Mouse (Mus musculus): ENCODE results near the gene Zfp108. TPM values are rescaled to one million over a fixed set of nuclear protein-coding genes. Genes with fewer than 3 reads are reported as not detected.

Gene Zfp108
- total RNA-seq (2014; fragmentation: Nextera tagmentation) (0.30 TPM in 1 of 2 replicates, not detected in the other), total RNA-seq (2017) (0.17 and 0.22 TPM in 2 replicates), polyA plus RNA-seq (2012) (not detected in 2 replicates)

GRCm38 (mm10) chr7:24254633-24255474 lies at the start of gene Zfp108:
TSS of gene Zfp108 (plus strand) at chr7:24254794.
- Histone ChIP-seq H3K27me3 (ENCODE audit: insufficient read depth, low read length) (no peaks in the 10 kb centered on the region), H3K4me3 (ENCODE audit: low read depth, low read length) (peak within 1 kb of the TSS; percentile 51; the same call in 1 of the 2 replicates), H3K36me3 (replicated peaks) (no peaks in the 10 kb centered on the region), H3K9me3 (replicated peaks) (no peaks in the 10 kb centered on the region), H3K4me1 (ENCODE audit: insufficient read depth, low read depth, low read length) (no peaks in the 10 kb centered on the region)
- ATAC-seq (ENCODE audit: extremely low read depth, insufficient number of reproducible peaks, low FRiP score, poor library complexity, severe bottlenecking) (peak; percentile 57), DNase-seq (ENCODE audit: low spot score) (peak; percentile 11)
- no peak for TF ChIP-seq TAL1 (conservative IDR thresholded peaks at IDR 0.05; ENCODE audit: low read depth, low read length)
- no peak for TF ChIP-seq GATA2 (IDR thresholded peaks at IDR 0.05; ENCODE audit: borderline replicate concordance, low read depth, low read length)
- TF ChIP-seq CTCF (IDR thresholded peaks at IDR 0.05; ENCODE audit: low read depth, low read length): no peak
- no peak for TF ChIP-seq POLR2AphosphoS5 (IDR thresholded peaks at IDR 0.05; ENCODE audit: insufficient replicate concordance, low read depth, low read length)
- TF ChIP-seq GATA1 (IDR thresholded peaks at IDR 0.05; ENCODE audit: borderline replicate concordance, low read length): no peak

GRCm38 (mm10) chr7:24207488-24208261 lies 46.9 kb upstream of the Zfp108 start:
- H3K36me3 ChIP-seq (replicated peaks): no peaks in the 10 kb centered on the region
- H3K4me1 ChIP-seq (ENCODE audit: insufficient read depth, low read depth, low read length): no peaks in the 10 kb centered on the region
- DNase-seq (ENCODE audit: low spot score): no peak
- TF ChIP-seq TAL1 (conservative IDR thresholded peaks at IDR 0.05; ENCODE audit: low read depth, low read length) (no peak), POLR2AphosphoS5 (IDR thresholded peaks at IDR 0.05; ENCODE audit: insufficient replicate concordance, low read depth, low read length) (no peak), GATA2 (IDR thresholded peaks at IDR 0.05; ENCODE audit: borderline replicate concordance, low read depth, low read length) (no peak), GATA1 (IDR thresholded peaks at IDR 0.05; ENCODE audit: borderline replicate concordance, low read length) (no peak), CTCF (IDR thresholded peaks at IDR 0.05; ENCODE audit: low read depth, low read length) (no peak)
- no peaks in the 10 kb centered on the region for H3K9me3 ChIP-seq (replicated peaks)
- ATAC-seq (ENCODE audit: extremely low read depth, insufficient number of reproducible peaks, low FRiP score, poor library complexity, severe bottlenecking): no peak
- H3K4me3 ChIP-seq (ENCODE audit: low read depth, low read length): no peak overlapping the region
- H3K27me3 ChIP-seq (ENCODE audit: insufficient read depth, low read length): no peaks in the 10 kb centered on the region

- no peaks in the 10 kb centered on the region for H3K9me3 ChIP-seq (replicated peaks)
- DNase-seq (ENCODE audit: low spot score): no peak
- no peak for ATAC-seq (ENCODE audit: extremely low read depth, insufficient number of reproducible peaks, low FRiP score, poor library complexity, severe bottlenecking)
- H3K4me3 ChIP-seq (ENCODE audit: low read depth, low read length): no peak overlapping the region
- TF ChIP-seq TAL1 (conservative IDR thresholded peaks at IDR 0.05; ENCODE audit: low read depth, low read length) (no peak), GATA1 (IDR thresholded peaks at IDR 0.05; ENCODE audit: borderline replicate concordance, low read length) (no peak), POLR2AphosphoS5 (IDR thresholded peaks at IDR 0.05; ENCODE audit: insufficient replicate concordance, low read depth, low read length) (no peak), GATA2 (IDR thresholded peaks at IDR 0.05; ENCODE audit: borderline replicate concordance, low read depth, low read length) (no peak), CTCF (IDR thresholded peaks at IDR 0.05; ENCODE audit: low read depth, low read length) (no peak)
- H3K36me3 ChIP-seq (replicated peaks): no peaks in the 10 kb centered on the region
- H3K4me1 ChIP-seq (ENCODE audit: insufficient read depth, low read depth, low read length): no peaks in the 10 kb centered on the region
- H3K27me3 ChIP-seq (ENCODE audit: insufficient read depth, low read length): no peaks in the 10 kb centered on the region
These were observed 46.2 kb upstream of the Zfp108 start for GRCm38 (mm10) chr7:24208282-24208886.

- no peaks in the 10 kb centered on the region for H3K27me3 ChIP-seq (ENCODE audit: insufficient read depth, low read length)
These were observed 44.3 kb upstream of the Zfp108 start for GRCm38 (mm10) chr7:24210296-24210695.

GRCm38 (mm10) chr7:24211343-24211742 lies 43.3 kb upstream of the Zfp108 start, which contains the start of gene Zfp111:
TSS of gene Zfp111 (minus strand) at chr7:24211443.
- H3K27me3 ChIP-seq (ENCODE audit: insufficient read depth, low read length): no peaks in the 10 kb centered on the region
- ATAC-seq (ENCODE audit: extremely low read depth, insufficient number of reproducible peaks, low FRiP score, poor library complexity, severe bottlenecking) (no peak), DNase-seq (ENCODE audit: low spot score) (no peak)
- H3K4me1 ChIP-seq (ENCODE audit: insufficient read depth, low read depth, low read length): no peaks in the 10 kb centered on the region
- no peaks in the 10 kb centered on the region for H3K36me3 ChIP-seq (replicated peaks)
- H3K4me3 ChIP-seq (ENCODE audit: low read depth, low read length): no peak within 1 kb of the TSS
- no peaks in the 10 kb centered on the region for H3K9me3 ChIP-seq (replicated peaks)
- TF ChIP-seq GATA1 (IDR thresholded peaks at IDR 0.05; ENCODE audit: borderline replicate concordance, low read length) (no peak), TAL1 (conservative IDR thresholded peaks at IDR 0.05; ENCODE audit: low read depth, low read length) (no peak), GATA2 (IDR thresholded peaks at IDR 0.05; ENCODE audit: borderline replicate concordance, low read depth, low read length) (no peak), CTCF (IDR thresholded peaks at IDR 0.05; ENCODE audit: low read depth, low read length) (no peak), POLR2AphosphoS5 (IDR thresholded peaks at IDR 0.05; ENCODE audit: insufficient replicate concordance, low read depth, low read length) (no peak)

More at GRCm38 (mm10) chr7:24210296-24210695, 44.3 kb upstream of the Zfp108 start:
- Histone ChIP-seq H3K9me3 (replicated peaks) (no peaks in the 10 kb centered on the region), H3K4me3 (ENCODE audit: low read depth, low read length) (no peak overlapping the region), H3K4me1 (ENCODE audit: insufficient read depth, low read depth, low read length) (no peaks in the 10 kb centered on the region), H3K36me3 (replicated peaks) (no peaks in the 10 kb centered on the region)
- TF ChIP-seq GATA2 (IDR thresholded peaks at IDR 0.05; ENCODE audit: borderline replicate concordance, low read depth, low read length) (no peak), GATA1 (IDR thresholded peaks at IDR 0.05; ENCODE audit: borderline replicate concordance, low read length) (no peak), CTCF (IDR thresholded peaks at IDR 0.05; ENCODE audit: low read depth, low read length) (no peak), POLR2AphosphoS5 (IDR thresholded peaks at IDR 0.05; ENCODE audit: insufficient replicate concordance, low read depth, low read length) (no peak), TAL1 (conservative IDR thresholded peaks at IDR 0.05; ENCODE audit: low read depth, low read length) (no peak)
- ATAC-seq (ENCODE audit: extremely low read depth, insufficient number of reproducible peaks, low FRiP score, poor library complexity, severe bottlenecking) (no peak), DNase-seq (ENCODE audit: low spot score) (no peak)
